Mouse (Mus musculus) gastrocnemius, postnatal 4 days (tissue): ENCODE results near the gene Cabp1. TPM values are rescaled to one million over a fixed set of nuclear protein-coding genes. Genes with fewer than 3 reads are reported as not detected.
A peak's percentile ranks its signal among the peaks of the same experiment; 100 is the strongest.

Experiments used
- DNase-seq, 2 experiments: peaks; one replicate each; pipeline ENCODE4 v3.0.0; 2021 to 2022; ENCODE audit warnings: low spot score in 2 of 2, mixed read lengths in 2 of 2
- total RNA-seq, 2 experiments: library from RNA; stranded (reverse); gene quantifications; 2 replicates each; pipeline ENCODE4 v1.2.3; 2021

Gene Cabp1
- total RNA-seq, 2 experiments from 2014 or later: 4.2 to 5.1 TPM

- no peak for DNase-seq
These were observed 18.3 kb upstream of the Cabp1 start for GRCm38 (mm10) chr5:115212451-115212850.

- DNase-seq: no peak
These were observed 16.2 kb upstream of the Cabp1 start for GRCm38 (mm10) chr5:115210380-115210779.

- no peak for DNase-seq
These were observed 14.4 kb upstream of the Cabp1 start for GRCm38 (mm10) chr5:115208601-115209000.

- DNase-seq: no peak
These were observed 13.7 kb upstream of the Cabp1 start for GRCm38 (mm10) chr5:115207892-115208291.

GRCm38 (mm10) chr5:115207244-115207643, 13.1 kb upstream of the Cabp1 start:
- DNase-seq: no peak

GRCm38 (mm10) chr5:115204562-115205311, 10.6 kb upstream of the Cabp1 start:
- DNase-seq: peak in 1 of 2 experiments; percentile 44

- DNase-seq: no peak
These were observed 9.8 kb upstream of the Cabp1 start for GRCm38 (mm10) chr5:115203735-115204561.

GRCm38 (mm10) chr5:115194626-115195221, 543 bp upstream of the Cabp1 start:
- DNase-seq: no peak

- DNase-seq: peak in 1 of 2 experiments; percentile 58
These were observed 955 bp downstream of the Cabp1 start for GRCm38 (mm10) chr5:115193226-115193625.

- DNase-seq: no peak
These were observed 1.4 kb downstream of the Cabp1 start for GRCm38 (mm10) chr5:115192828-115193195.

- DNase-seq: no peak
These were observed 2.0 kb downstream of the Cabp1 start for GRCm38 (mm10) chr5:115191880-115192827.

GRCm38 (mm10) chr5:115190081-115190480, 4.1 kb downstream of the Cabp1 start:
- DNase-seq: no peak

GRCm38 (mm10) chr5:115188824-115189223, 5.4 kb downstream of the Cabp1 start:
- DNase-seq: no peak

- peak; percentile 92 to 95 for DNase-seq
These were observed 6.7 kb downstream of the Cabp1 start for GRCm38 (mm10) chr5:115187188-115188131.

- DNase-seq: no peak
These were observed 7.7 kb downstream of the Cabp1 start for GRCm38 (mm10) chr5:115186371-115187073.

GRCm38 (mm10) chr5:115184726-115185125, 9.5 kb downstream of the Cabp1 start:
- DNase-seq: peak in 1 of 2 experiments; percentile 41

GRCm38 (mm10) chr5:115183482-115183881, 10.7 kb downstream of the Cabp1 start:
- no peak for DNase-seq

- DNase-seq: no peak
These were observed 11.3 kb downstream of the Cabp1 start for GRCm38 (mm10) chr5:115182925-115183324.
